Mouse (Mus musculus): ENCODE data around the gene Gls. TPM values are rescaled to one million over a fixed set of nuclear protein-coding genes. Genes with fewer than 3 reads are reported as not detected.
A peak's percentile ranks its signal among the peaks of the same experiment; 100 is the strongest.

The Gls gene
- polyA plus RNA-seq, 1 experiment from 2014 or later, result 37.1 TPM

DNA sequence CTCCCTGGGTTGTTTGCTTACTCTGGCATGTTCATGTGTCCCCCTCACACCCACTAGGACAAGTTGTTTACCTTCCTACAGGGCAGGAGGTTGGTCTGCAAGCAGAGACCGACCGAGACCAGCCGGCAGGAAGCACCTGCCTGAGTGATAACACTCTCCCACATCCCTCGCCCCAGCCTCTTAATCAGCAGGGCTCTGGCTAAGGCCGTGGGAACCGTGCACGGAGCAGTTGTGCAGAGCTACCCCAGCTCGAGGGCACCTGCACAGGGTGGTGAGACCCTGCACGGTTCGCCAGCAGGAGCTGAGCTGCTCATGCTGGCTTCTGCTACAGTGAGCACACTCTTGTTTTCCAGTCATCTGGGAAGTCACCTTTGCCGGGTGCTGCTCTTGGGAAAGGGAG, 82.4 kb downstream of the Gls start:
- H3K27me3 ChIP-seq, result no peaks in the 10 kb centered on the region
- peak overlapping the region; percentile 56 for H3K27ac ChIP-seq (replicated peaks)
- H3K9me3 ChIP-seq, result no peaks in the 10 kb centered on the region
- no peaks in the 10 kb centered on the region for H3K36me3 ChIP-seq
- no peak overlapping the region for H3K9ac ChIP-seq (replicated peaks)
- WGBS, result 60% methylated on average over 11 of the region's 11 CpGs
- no peak overlapping the region for H3K4me3 ChIP-seq
- H3K4me1 ChIP-seq, result peaks cover 8% of the 10 kb centered on the region; the same call in 1 of the 2 replicates
- no peak for ATAC-seq (replicated peaks)
- no peak overlapping the region for H3K4me2 ChIP-seq (replicated peaks)

DNA sequence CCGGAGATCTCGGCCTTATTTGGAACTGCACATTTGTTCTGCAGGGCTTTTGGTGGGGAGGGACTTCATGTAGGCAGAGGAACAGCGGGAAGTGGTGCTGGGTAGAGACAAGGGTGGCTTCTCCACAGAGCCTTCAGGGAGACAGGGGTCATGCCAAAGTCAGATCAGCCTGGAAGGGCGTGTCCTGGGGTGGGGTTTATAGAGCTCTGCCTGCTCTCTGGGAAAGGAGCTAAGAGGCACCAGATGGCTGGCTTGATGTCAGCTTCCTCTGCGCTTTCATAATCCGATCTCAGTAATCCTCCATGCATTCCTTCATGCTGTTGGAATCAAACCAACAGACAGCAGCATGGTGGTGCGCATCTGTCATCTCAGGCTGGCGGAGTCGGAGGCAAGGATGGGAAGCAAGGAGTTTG, 83.1 kb downstream of the Gls start:
- WGBS, result 47% methylated on average over 9 of the region's 9 CpGs
- Histone ChIP-seq H3K27me3 (no peaks in the 10 kb centered on the region), H3K27ac (replicated peaks) (peak overlapping the region; percentile 56), H3K36me3 (no peaks in the 10 kb centered on the region), H3K9me3 (no peaks in the 10 kb centered on the region), H3K4me3 (no peak overlapping the region), H3K4me2 (replicated peaks) (no peak overlapping the region), H3K4me1 (peaks cover 8% of the 10 kb centered on the region; the same call in 1 of the 2 replicates), H3K9ac (replicated peaks) (no peak overlapping the region)
- ATAC-seq (replicated peaks), result peak; percentile 69

DNA sequence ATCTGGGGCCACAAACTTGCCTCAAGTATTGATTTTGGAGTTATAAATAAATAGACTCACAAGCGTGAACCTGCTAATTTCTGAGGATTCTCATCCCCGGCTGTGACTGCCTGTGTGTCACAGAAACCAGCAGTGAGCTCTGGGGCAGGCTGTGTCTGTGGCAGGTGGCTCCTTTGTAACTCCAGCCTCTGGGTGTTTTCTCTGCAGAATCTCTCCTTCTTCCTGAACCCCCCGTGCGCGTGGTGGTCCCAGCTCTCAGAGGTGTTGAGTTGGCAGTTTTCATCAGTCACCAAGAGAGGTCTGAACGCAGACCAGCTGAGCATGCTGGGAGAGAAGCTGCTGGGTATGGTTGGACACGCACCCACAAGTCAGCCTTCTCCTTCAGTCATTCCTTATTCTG, 84.3 kb downstream of the Gls start:
- no peaks in the 10 kb centered on the region for H3K36me3 ChIP-seq
- no peak overlapping the region for H3K4me3 ChIP-seq
- H3K4me1 ChIP-seq, result peaks cover 8% of the 10 kb centered on the region; the same call in 1 of the 2 replicates
- ATAC-seq (replicated peaks), result no peak
- no peaks in the 10 kb centered on the region for H3K9me3 ChIP-seq
- H3K9ac ChIP-seq (replicated peaks), result no peak overlapping the region
- H3K27ac ChIP-seq (replicated peaks), result no peak overlapping the region
- H3K4me2 ChIP-seq (replicated peaks), result no peak overlapping the region
- no peaks in the 10 kb centered on the region for H3K27me3 ChIP-seq
- 71% methylated on average over 7 of the region's 7 CpGs for WGBS

DNA sequence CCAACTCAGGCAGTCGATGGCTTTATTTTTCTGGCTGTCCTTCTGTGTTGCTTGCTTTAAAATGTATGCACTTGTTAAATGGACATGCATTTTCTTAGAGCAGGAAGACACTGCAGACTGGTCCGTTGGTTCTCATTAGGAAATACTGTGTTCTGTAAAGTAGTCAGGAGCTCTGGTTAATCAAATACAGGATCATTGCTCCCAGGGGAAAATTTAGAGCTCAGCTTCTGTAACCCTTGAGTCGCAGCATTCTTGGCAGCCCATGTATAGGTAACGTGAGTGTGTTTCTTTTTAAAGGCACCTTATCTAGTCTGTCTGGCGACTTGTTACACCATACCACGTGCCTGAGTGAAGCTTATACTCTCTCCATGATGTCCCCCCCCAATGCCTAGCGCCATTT, 84.9 kb downstream of the Gls start:
- Histone ChIP-seq H3K27ac (replicated peaks) (no peak overlapping the region), H3K9me3 (no peaks in the 10 kb centered on the region), H3K27me3 (no peaks in the 10 kb centered on the region), H3K4me2 (replicated peaks) (no peak overlapping the region), H3K9ac (replicated peaks) (no peak overlapping the region), H3K36me3 (no peaks in the 10 kb centered on the region), H3K4me3 (no peak overlapping the region), H3K4me1 (peaks cover 8% of the 10 kb centered on the region; the same call in 1 of the 2 replicates)
- no peak for ATAC-seq (replicated peaks)
- 74% methylated on average over 7 of the region's 7 CpGs for WGBS

- WGBS, result 88% methylated on average over 2 of the region's 2 CpGs
- ATAC-seq (replicated peaks), result no peak
- H3K27ac ChIP-seq (replicated peaks), result no peak overlapping the region
- H3K9me3 ChIP-seq, result no peaks in the 10 kb centered on the region
- no peaks in the 10 kb centered on the region for H3K36me3 ChIP-seq
- no peak overlapping the region for H3K4me3 ChIP-seq
- H3K4me1 ChIP-seq, result peaks cover 8% of the 10 kb centered on the region; the same call in 1 of the 2 replicates
- H3K9ac ChIP-seq (replicated peaks), result no peak overlapping the region
- no peaks in the 10 kb centered on the region for H3K27me3 ChIP-seq
- H3K4me2 ChIP-seq (replicated peaks), result no peak overlapping the region
These were observed 85.6 kb downstream of the Gls start for GRCm38 (mm10) chr1:52147431-52147830.

DNA sequence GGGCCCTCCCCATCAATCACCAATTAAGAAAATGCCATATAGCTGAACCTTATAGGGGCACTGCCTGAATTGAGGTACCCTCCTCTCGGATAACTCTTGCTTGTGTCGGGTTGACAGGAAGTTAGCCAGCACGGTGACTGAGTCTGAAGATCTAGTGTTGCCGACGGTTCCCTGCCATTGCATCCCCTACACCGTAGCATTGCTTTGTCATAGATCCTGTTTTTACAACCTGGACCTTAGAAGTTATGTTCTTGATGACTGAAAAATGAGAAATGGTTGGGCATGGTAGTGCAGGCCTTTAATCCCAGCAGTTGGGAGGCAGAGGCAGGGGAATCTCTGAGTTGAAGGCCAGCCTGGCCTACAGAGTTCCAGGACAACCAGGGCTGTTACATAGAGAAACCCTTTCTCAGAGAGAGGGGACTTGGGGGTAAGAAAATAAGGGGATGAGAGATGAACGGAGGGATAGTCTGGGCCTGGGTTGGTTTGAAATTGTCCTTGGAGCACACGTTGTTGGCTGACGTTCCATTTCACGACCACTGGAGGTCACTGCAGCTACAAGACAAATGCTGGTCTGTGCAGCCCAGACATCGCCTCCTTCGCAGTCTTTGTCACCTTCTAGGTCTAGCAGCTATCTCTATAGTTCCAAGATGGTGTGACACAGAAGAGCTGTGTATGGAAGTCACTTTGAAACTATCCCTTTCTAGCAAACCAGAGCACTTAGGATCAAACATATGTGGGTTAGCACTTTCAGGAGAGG, 86.6 kb downstream of the Gls start:
- H3K9ac ChIP-seq (replicated peaks), result no peak overlapping the region
- no peak overlapping the region for H3K27ac ChIP-seq (replicated peaks)
- 51% methylated on average over 12 of the region's 12 CpGs for WGBS
- H3K4me2 ChIP-seq (replicated peaks), result no peak overlapping the region
- H3K27me3 ChIP-seq, result no peaks in the 10 kb centered on the region
- no peaks in the 10 kb centered on the region for H3K36me3 ChIP-seq
- H3K9me3 ChIP-seq, result no peaks in the 10 kb centered on the region
- no peak overlapping the region for H3K4me3 ChIP-seq
- H3K4me1 ChIP-seq, result peaks cover 8% of the 10 kb centered on the region; the same call in 1 of the 2 replicates
- peak; percentile 71 for ATAC-seq (replicated peaks)

GRCm38 (mm10) chr1:52144907-52145306, 88.1 kb downstream of the Gls start:
- 79% methylated on average over 10 of the region's 10 CpGs for WGBS
- H3K4me1 ChIP-seq, result no peaks in the 10 kb centered on the region
- H3K27me3 ChIP-seq, result no peaks in the 10 kb centered on the region
- H3K9ac ChIP-seq (replicated peaks), result no peak overlapping the region
- no peak overlapping the region for H3K4me2 ChIP-seq (replicated peaks)
- no peak overlapping the region for H3K4me3 ChIP-seq
- no peaks in the 10 kb centered on the region for H3K36me3 ChIP-seq
- ATAC-seq (replicated peaks), result no peak
- no peak overlapping the region for H3K27ac ChIP-seq (replicated peaks)
- no peaks in the 10 kb centered on the region for H3K9me3 ChIP-seq

GRCm38 (mm10) chr1:52143596-52144156, 89.4 kb downstream of the Gls start:
- Histone ChIP-seq H3K27me3 (no peaks in the 10 kb centered on the region), H3K4me2 (replicated peaks) (no peak overlapping the region), H3K4me1 (no peaks in the 10 kb centered on the region), H3K9ac (replicated peaks) (no peak overlapping the region), H3K4me3 (no peak overlapping the region), H3K36me3 (no peaks in the 10 kb centered on the region), H3K9me3 (no peaks in the 10 kb centered on the region), H3K27ac (replicated peaks) (no peak overlapping the region)
- WGBS, result 87% methylated on average over 7 of the region's 7 CpGs
- ATAC-seq (replicated peaks), result no peak

GRCm38 (mm10) chr1:52143191-52143590, 89.8 kb downstream of the Gls start:
- no peaks in the 10 kb centered on the region for H3K27me3 ChIP-seq
- H3K4me1 ChIP-seq, result no peaks in the 10 kb centered on the region

GRCm38 (mm10) chr1:52142117-52142516, 90.9 kb downstream of the Gls start:
- ATAC-seq (replicated peaks), result no peak
- no peaks in the 10 kb centered on the region for H3K36me3 ChIP-seq
- no peaks in the 10 kb centered on the region for H3K4me1 ChIP-seq
- no peak overlapping the region for H3K4me3 ChIP-seq
- H3K9me3 ChIP-seq, result no peaks in the 10 kb centered on the region
- no peak overlapping the region for H3K27ac ChIP-seq (replicated peaks)
- WGBS, result 77% methylated on average over 4 of the region's 4 CpGs
- no peak overlapping the region for H3K4me2 ChIP-seq (replicated peaks)
- H3K27me3 ChIP-seq, result no peaks in the 10 kb centered on the region
- no peak overlapping the region for H3K9ac ChIP-seq (replicated peaks)

More at GRCm38 (mm10) chr1:52143191-52143590, 89.8 kb downstream of the Gls start:
- H3K4me3 ChIP-seq, result no peak overlapping the region
- no peaks in the 10 kb centered on the region for H3K36me3 ChIP-seq
- no peak overlapping the region for H3K4me2 ChIP-seq (replicated peaks)
- no peaks in the 10 kb centered on the region for H3K9me3 ChIP-seq
- no peak for ATAC-seq (replicated peaks)
- WGBS, result 87% methylated on average over 4 of the region's 4 CpGs
- no peak overlapping the region for H3K9ac ChIP-seq (replicated peaks)
- no peak overlapping the region for H3K27ac ChIP-seq (replicated peaks)

DNA sequence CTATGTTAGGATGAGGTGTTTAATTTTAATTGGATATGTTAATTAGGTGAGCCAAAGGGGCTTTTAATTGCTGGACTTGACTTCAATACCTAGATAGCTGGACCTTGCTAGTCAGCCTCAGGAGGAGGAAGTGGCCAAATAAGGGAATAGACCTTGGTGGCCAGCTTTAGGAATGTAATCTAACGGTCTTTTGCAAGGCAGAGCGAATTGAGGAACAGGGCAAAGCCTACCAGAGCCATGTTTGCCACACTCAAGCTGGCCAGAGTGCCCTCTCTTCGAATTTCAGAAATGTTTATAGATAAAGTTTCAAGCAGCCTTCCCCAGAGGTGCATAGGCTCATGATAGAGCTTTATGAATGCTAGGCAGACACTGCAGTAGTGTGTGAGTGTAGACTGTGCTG, 91.5 kb downstream of the Gls start:
- WGBS, result 72% methylated on average over 3 of the region's 3 CpGs
- H3K36me3 ChIP-seq, result no peaks in the 10 kb centered on the region
- no peaks in the 10 kb centered on the region for H3K27me3 ChIP-seq
- ATAC-seq (replicated peaks), result no peak
- H3K4me3 ChIP-seq, result no peak overlapping the region
- no peaks in the 10 kb centered on the region for H3K9me3 ChIP-seq
- H3K27ac ChIP-seq (replicated peaks), result no peak overlapping the region
- H3K4me1 ChIP-seq, result no peaks in the 10 kb centered on the region
- no peak overlapping the region for H3K9ac ChIP-seq (replicated peaks)
- no peak overlapping the region for H3K4me2 ChIP-seq (replicated peaks)

DNA sequence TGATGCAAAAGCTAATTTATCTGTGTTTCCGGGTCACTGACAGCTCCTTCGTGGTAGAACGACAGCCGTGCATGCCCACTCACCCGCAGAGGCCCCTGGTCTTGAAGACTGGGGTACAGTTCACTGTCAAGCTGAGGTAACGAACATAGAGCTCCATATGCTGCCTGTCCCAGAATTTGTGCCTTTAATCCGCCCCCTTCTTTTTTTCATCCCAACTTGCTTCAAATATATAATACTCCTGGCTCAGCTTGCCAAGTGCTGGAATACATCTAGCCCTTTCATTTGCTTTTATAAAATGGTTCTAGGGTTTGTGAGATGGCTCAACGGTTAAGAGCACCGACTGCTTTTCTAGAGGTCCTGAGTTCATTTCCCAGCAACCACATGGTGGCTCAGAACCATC, 92.5 kb downstream of the Gls start:
- Histone ChIP-seq H3K9ac (replicated peaks) (no peak overlapping the region), H3K4me3 (no peak overlapping the region), H3K9me3 (no peaks in the 10 kb centered on the region), H3K27me3 (no peaks in the 10 kb centered on the region), H3K27ac (replicated peaks) (no peak overlapping the region), H3K4me1 (no peaks in the 10 kb centered on the region), H3K36me3 (no peaks in the 10 kb centered on the region), H3K4me2 (replicated peaks) (no peak overlapping the region)
- ATAC-seq (replicated peaks), result no peak
- 78% methylated on average over 9 of the region's 9 CpGs for WGBS
